Mouse (Mus musculus): ENCODE measurements at regions not wholly inside any gene's neighbourhood (a gene's known extent, or its start where the extent isn't known, plus 50 kb on each side); places are given as distances from the start of the nearest gene placed in this dataset.

DNA sequence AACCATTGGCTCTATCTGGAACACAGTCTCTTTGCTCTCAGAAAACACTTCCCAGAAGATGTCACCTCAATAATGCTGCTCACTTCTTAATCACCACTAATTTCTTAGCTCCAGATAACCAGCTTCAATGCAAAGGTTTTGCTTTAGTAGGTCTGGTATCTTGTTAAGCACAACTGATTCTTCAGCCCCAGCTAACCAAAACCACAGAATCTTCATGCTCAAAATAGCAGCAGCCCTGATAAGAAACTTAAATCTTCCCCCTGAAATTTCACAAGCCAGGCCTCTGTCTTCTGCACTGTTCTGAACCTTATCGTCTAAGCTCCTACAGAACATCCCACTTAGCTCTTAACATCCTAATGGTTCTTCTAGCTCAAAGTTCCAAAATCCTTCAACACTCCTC lies 813.8 kb downstream of the Slitrk6 start:
- TF ChIP-seq CTCF (IDR thresholded peaks at IDR 0.05; ENCODE audit: low read depth), result no peak
- no peak for TF ChIP-seq EP300 (IDR thresholded peaks at IDR 0.05; ENCODE audit: low read depth)

Data from liver, postnatal 0 days (tissue).